Mouse (Mus musculus): ENCODE results near the gene Ap3d1.

DNA sequence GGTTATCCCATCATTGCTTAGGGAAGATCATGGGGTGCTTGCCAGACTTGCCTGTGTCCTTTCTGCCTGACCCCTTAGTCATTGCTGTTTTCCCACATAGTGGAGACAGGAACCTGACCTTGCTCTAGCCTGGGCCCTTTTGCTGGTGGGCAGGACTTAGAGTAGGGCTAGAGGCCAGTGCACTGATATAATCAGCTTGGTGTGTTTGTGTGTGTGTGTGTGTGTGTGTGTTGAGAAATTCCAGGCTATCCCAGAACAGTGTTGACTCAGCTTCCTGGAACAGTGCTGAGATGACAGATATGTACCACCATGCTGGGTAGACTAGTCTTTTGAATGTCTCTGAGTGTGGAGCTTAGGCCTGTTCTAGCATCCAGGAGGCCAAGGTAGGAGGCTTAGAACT, 37.5 kb upstream of the Ap3d1 start:
- no peak for TF ChIP-seq POLR2A (IDR thresholded peaks at IDR 0.05; ENCODE audit: borderline replicate concordance, extremely low read depth, insufficient read depth, insufficient read length, poor library complexity, severe bottlenecking)
- no peak for TF ChIP-seq CTCF (IDR thresholded peaks at IDR 0.05; ENCODE audit: borderline replicate concordance, extremely low read depth, insufficient read depth, insufficient read length)
